Mouse (Mus musculus) monocyte, adult 2 months (primary cell): ENCODE results near the gene Rbm39.
"Not testable (repeated sequence)": the region's sequence is repeated elsewhere in the genome, so short reads cannot be mapped to it uniquely, and the experiment has no call there.

Experiments
- DNase-seq, 2 experiments: peaks; one replicate each; pipeline ENCODE4 v3.0.0; 2022; ENCODE audit warnings: low spot score in 2 of 2, low read depth in 1 of 2

Gene Rbm39

GRCm38 (mm10) chr2:156180094-156180821, at the start of gene Rbm39:
Gene Rbm39 (minus strand): TSS chr2:156180238.
- DNase-seq, result peak; percentile 99 to 100

GRCm38 (mm10) chr2:156229171-156229570, 49.1 kb upstream of the Rbm39 start:
- no peak for DNase-seq

- DNase-seq, result no peak
Observed at GRCm38 (mm10) chr2:156227689-156228088, 47.7 kb upstream of the Rbm39 start.

GRCm38 (mm10) chr2:156224043-156224442, 44.0 kb upstream of the Rbm39 start:
- DNase-seq, result no peak

DNA sequence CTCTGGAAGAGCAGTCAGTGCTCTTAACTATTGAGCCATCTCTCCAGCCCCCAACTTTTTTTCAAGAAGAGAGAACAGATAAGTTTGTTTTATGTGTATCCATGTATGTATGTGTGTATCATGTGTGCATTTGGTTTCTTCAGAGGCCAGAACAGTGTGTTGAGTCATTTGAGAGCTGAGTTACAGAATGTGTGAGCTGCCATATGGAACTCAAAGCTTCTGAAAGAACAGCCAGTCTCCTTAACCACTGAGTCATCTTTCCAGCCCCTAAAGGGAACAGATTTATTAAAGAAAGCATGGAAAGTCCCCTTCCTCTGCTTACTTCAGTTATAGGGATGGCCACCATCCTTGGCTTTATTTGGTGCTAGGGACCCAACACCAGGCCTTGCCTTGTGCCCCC, 42.1 kb upstream of the Rbm39 start:
- DNase-seq, result no peak

- DNase-seq, result no peak
Observed at GRCm38 (mm10) chr2:156217786-156218185, 37.7 kb upstream of the Rbm39 start.

- no peak for DNase-seq
Observed at GRCm38 (mm10) chr2:156203917-156204316, 23.9 kb upstream of the Rbm39 start.

- DNase-seq, result no peak
Observed at GRCm38 (mm10) chr2:156202848-156203437, 22.9 kb upstream of the Rbm39 start.

- DNase-seq, result no peak
Observed at GRCm38 (mm10) chr2:156201486-156201885, 21.4 kb upstream of the Rbm39 start.

- no peak for DNase-seq
Observed at GRCm38 (mm10) chr2:156199944-156200343, 19.9 kb upstream of the Rbm39 start.

DNA sequence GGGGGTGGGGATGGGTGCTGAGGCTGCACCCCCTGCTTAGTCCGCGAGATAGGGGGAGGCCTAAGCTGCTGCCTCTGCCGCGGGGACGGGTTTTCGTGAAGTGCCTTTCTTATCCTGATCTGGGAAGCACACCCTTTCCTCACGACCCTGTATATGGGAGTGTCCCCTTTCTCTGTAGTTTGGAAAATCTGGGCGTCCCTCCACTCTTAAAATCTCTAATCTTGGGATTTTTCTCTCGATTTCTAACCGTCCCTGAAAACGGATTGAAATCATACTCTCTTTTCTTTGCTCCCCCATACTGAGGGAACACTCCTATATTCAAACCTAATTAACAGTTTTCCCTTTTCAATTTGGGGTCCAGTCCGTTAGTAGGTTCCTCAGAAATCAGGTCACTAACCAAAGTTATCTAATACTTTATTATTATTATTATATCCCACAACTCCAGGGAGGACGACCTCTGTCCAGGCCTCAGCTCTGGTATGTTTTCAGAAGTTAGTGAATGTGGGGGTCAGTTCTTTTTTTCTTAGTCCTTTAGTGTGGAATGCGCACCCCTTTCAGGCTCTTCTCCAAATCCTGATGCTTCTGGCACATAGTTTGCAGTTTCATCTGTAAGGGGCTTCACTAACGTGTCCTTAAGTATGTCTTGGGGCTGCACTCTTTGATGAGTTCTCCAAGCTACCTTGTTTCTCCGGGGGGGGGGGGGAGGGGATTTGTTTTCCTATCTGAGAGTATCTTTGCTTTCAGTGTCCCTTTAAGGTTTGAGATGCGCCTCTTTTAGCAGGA, 17.3 kb upstream of the Rbm39 start:
- DNase-seq, result no peak

GRCm38 (mm10) chr2:156196302-156197128, 16.5 kb upstream of the Rbm39 start, which contains the start of gene Phf20:
Gene Phf20 (plus strand): TSS chr2:156196466.
- DNase-seq, result peak; percentile 97 to 98

- DNase-seq, result no peak
Observed at GRCm38 (mm10) chr2:156194571-156194970, 14.5 kb upstream of the Rbm39 start.

DNA sequence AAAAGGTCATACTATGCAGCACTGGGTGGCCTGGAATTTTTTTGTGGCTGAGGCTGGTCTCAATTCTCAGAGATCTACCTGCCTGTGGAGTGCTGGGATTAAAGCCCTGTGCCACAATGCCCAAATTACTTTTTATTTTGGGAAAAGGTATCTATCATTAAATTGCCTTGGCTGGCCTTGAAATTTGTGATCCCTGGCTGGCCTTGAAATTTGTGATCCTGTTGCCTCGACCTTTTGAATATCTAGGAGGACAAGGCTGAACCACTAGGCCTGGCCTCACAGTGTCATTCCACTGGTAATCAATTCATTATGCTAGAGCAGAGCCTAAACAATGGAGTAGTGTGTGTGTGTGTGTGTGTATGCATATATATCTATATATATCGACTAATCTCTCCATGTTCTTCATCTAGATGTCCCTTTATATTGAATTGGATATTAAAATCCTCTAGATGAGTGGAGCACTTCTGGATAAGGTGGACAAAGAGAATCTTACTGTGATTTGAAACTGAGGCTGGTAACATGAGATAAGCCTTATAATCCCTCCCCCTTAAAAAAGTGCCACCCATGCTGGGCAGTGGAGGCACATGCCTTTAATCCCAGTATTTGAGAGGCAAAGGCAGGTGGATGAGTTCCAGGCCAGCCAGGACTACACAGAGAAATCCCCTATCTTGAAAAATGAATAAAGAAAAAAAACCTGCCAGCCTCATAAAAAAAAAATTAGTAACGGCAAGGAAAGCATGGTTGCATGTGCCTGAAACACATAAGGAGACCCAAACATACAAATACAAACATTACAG, 13.2 kb upstream of the Rbm39 start:
- no peak for DNase-seq

GRCm38 (mm10) chr2:156192068-156192467, 12.0 kb upstream of the Rbm39 start:
- no peak for DNase-seq

- no peak for DNase-seq
Observed at GRCm38 (mm10) chr2:156191540-156191939, 11.5 kb upstream of the Rbm39 start.

DNA sequence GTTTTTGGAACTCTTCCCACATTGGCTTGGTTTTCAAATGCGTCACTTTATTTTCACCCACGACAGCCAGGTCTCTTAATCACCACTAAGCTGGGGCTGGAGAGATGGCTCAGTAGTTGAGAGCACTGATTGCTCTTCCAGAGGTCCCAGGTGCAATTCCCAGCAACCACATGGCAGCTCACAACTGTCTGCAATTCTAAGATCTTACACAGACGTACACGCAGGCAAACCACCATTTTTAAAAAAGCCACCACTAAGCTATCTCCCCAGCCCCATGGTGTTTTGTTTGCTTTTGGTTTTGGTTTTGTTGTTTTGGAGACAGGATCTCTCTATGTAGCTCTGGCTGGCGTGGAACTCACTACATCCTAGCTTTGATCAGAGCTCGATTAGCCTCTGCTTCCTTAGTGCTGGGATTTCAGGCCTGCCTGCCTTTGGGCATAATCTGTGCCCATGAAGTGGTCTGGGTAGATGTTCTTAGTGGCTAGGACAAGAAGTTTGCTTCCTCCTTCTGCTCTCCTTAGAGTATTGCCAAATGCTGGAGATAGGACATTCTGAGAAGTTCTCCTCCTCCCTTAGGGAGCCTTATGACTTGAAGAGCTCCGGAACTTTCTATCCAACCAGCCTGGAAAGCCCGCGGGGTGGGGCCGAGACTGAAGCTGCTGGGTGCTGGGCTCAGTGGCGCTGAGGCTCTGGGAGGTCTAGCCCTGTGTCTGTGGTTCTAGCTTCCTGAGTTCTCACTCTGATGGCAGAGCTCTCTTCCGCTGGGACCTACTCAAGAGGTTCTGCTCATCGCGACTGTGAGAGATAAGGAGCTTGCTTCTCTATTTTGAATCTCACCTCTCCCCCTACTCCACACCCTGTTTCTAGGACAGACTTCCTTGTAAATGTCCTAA, 10.2 kb upstream of the Rbm39 start:
- DNase-seq, result peak; percentile 31 to 57

GRCm38 (mm10) chr2:156189241-156189640, 9.2 kb upstream of the Rbm39 start:
- not testable (repeated sequence) for DNase-seq

DNA sequence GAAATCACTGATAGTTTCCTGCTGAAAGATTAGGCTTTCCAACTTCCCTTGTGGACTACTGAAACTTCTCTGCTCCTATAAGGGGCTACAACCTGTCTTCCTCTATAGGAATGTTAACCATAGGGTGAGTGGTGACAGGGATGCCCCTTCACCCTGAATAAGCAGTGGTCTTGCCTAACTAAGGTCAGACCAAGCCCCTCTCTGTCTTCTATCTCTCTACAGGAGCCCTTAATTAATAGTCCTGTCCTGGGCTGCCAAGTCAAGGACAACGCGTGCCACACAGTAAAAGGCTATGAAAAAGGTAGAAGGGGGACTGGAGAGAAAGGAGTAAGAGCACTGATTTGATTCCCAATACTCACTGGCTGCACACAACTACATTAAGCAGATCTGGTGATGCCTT, 1.6 kb upstream of the Rbm39 start:
- DNase-seq, result no peak
